Mouse (Mus musculus) MEL (cell line): ENCODE data around the gene Txnrd2. TPM values are rescaled to one million over a fixed set of nuclear protein-coding genes. Genes with fewer than 3 reads are reported as not detected.

Experiments
- DNase-seq: peaks from one replicate; pipeline ENCODE4 v3.0.0; 2011; ENCODE audit warnings: low read depth, low spot score
- H3K27ac ChIP-seq: 2 replicates; pipeline ENCODE4 v1.5.1; 2012; ENCODE audit warnings: low read depth, mild to moderate bottlenecking, control low read depth, low read length, moderate library complexity; ENCODE audit not compliant: control insufficient read depth
- H3K27me3 ChIP-seq, 2 experiments: fragments of 150-350 bp in 1 of 2; sonication (generic) in 1 of 2; 2 replicates each; pipeline ENCODE4 v1.6.1; 2012; ENCODE audit warnings: low read length in 2 of 2, mild to moderate bottlenecking in 2 of 2, improper control_type of control experiment in 1 of 2, moderate library complexity in 1 of 2; ENCODE audit not compliant: insufficient read depth in 2 of 2, control insufficient read depth in 1 of 2
- H3K36me3 ChIP-seq, 2 experiments: 2 replicates each; pipeline ENCODE4 v1.6.1; 2012 to 2014; ENCODE audit warnings: low read length in 2 of 2, improper control_type of control experiment in 1 of 2, inconsistent platforms in 1 of 2, mild to moderate bottlenecking in 1 of 2; ENCODE audit not compliant: insufficient read depth in 2 of 2, control insufficient read depth in 1 of 2
- H3K4me1 ChIP-seq, 2 experiments: fragments of 150-350 bp in 1 of 2; sonication (generic) in 1 of 2; 2 replicates each; pipeline ENCODE4 v1.6.1; 2012; ENCODE audit warnings: low read length in 2 of 2, improper control_type of control experiment in 1 of 2, mild to moderate bottlenecking in 1 of 2; ENCODE audit not compliant: insufficient read depth in 2 of 2, control insufficient read depth in 1 of 2
- H3K4me3 ChIP-seq, 2 experiments: fragments of 150-350 bp in 1 of 2; sonication (generic) in 1 of 2; 2 replicates each; pipeline ENCODE4 v1.5.1; 2012; ENCODE audit warnings: low read depth in 2 of 2, low read length in 2 of 2, mild to moderate bottlenecking in 2 of 2, moderate library complexity in 2 of 2, control low read depth in 1 of 2, improper control_type of control experiment in 1 of 2; ENCODE audit not compliant: control insufficient read depth in 1 of 2, insufficient read depth in 1 of 2
- H3K79me2 ChIP-seq: 2 replicates; pipeline ENCODE4 v1.6.1; 2012; ENCODE audit warnings: mild to moderate bottlenecking, low read length, moderate library complexity; ENCODE audit not compliant: control insufficient read depth, poor library complexity, insufficient read depth
- H3K9ac ChIP-seq: 2 replicates; pipeline ENCODE4 v1.6.1; 2012; ENCODE audit warnings: low read depth, mild to moderate bottlenecking, control low read depth, low read length, moderate library complexity; ENCODE audit not compliant: control insufficient read depth, poor library complexity, severe bottlenecking
- H3K9me3 ChIP-seq: fragments of 150-350 bp; sonication (generic); replicated peaks from 2 replicates; pipeline ENCODE4 v1.6.1; 2012; ENCODE audit warnings: mild to moderate bottlenecking, low read length, improper control_type of control experiment, moderate library complexity; ENCODE audit not compliant: insufficient read depth
- BHLHE40 ChIP-seq: IDR thresholded peaks from 2 replicates; pipeline ENCODE4 v1.6.1; 2012; ENCODE audit warnings: low read depth, mild to moderate bottlenecking, inconsistent platforms, low read length, improper control_type of control experiment, borderline replicate concordance
- CHD1 ChIP-seq: IDR thresholded peaks from 2 replicates; pipeline ENCODE4 v1.6.1; 2012; ENCODE audit warnings: low read depth, mild to moderate bottlenecking, inconsistent platforms, low read length, improper control_type of control experiment
- CHD2 ChIP-seq: IDR thresholded peaks from 2 replicates; pipeline ENCODE4 v1.6.1; 2011; ENCODE audit warnings: low read length, improper control_type of control experiment
- CTCF ChIP-seq, 3 experiments: IDR thresholded peaks in 2 of 3; conservative IDR thresholded peaks in 1 of 3; 2 replicates each; pipeline ENCODE4 v1.5.1; 2011 to 2012; ENCODE audit warnings: low read length in 3 of 3, low read depth in 2 of 3, mild to moderate bottlenecking in 2 of 3, improper control_type of control experiment in 1 of 3, inconsistent platforms in 1 of 3, mixed read lengths in 1 of 3, moderate library complexity in 1 of 3; ENCODE audit not compliant: control insufficient read depth in 1 of 3, insufficient read depth in 1 of 3, poor library complexity in 1 of 3, severe bottlenecking in 1 of 3
- E2F4 ChIP-seq: IDR thresholded peaks from 2 replicates; pipeline ENCODE4 v1.6.1; 2011; ENCODE audit warnings: low read depth, low read length, improper control_type of control experiment, borderline replicate concordance
- ELF1 ChIP-seq: IDR thresholded peaks from 2 replicates; pipeline ENCODE4 v1.6.1; 2014; ENCODE audit warnings: low read depth, mild to moderate bottlenecking, inconsistent platforms, low read length, improper control_type of control experiment, moderate library complexity
- EP300 ChIP-seq, 2 experiments: IDR thresholded peaks; 2 replicates each; pipeline ENCODE4 v1.6.1; 2011; ENCODE audit warnings: improper control_type of control experiment in 2 of 2, low read length in 2 of 2, low read depth in 1 of 2, mild to moderate bottlenecking in 1 of 2
- ETS1 ChIP-seq: IDR thresholded peaks from 2 replicates; pipeline ENCODE4 v1.6.1; 2012; ENCODE audit warnings: low read depth, mild to moderate bottlenecking, inconsistent platforms, low read length, improper control_type of control experiment, moderate library complexity
- GATA1 ChIP-seq: IDR thresholded peaks from 2 replicates; pipeline ENCODE4 v1.6.1; 2011; ENCODE audit warnings: low read depth, low read length, improper control_type of control experiment
- JUND ChIP-seq: IDR thresholded peaks from 2 replicates; pipeline ENCODE4 v1.6.1; 2011; ENCODE audit warnings: low read depth, mild to moderate bottlenecking, improper control_type of control experiment, low read length
- MXI1 ChIP-seq: IDR thresholded peaks from 2 replicates; pipeline ENCODE4 v1.6.1; 2011; ENCODE audit warnings: mild to moderate bottlenecking, low read depth, low read length, improper control_type of control experiment
- NELFE ChIP-seq: IDR thresholded peaks from 2 replicates; pipeline ENCODE4 v1.6.1; 2011; ENCODE audit warnings: low read depth, low read length, improper control_type of control experiment
- POLR2A ChIP-seq, 2 experiments: IDR thresholded peaks; 2 replicates each; pipeline ENCODE4 v1.6.1; 2011 to 2012; ENCODE audit warnings: low read length in 2 of 2, mild to moderate bottlenecking in 2 of 2, control low read depth in 1 of 2, improper control_type of control experiment in 1 of 2, low read depth in 1 of 2, moderate library complexity in 1 of 2; ENCODE audit not compliant: control insufficient read depth in 1 of 2, insufficient read depth in 1 of 2, poor library complexity in 1 of 2
- POLR2AphosphoS2 ChIP-seq: IDR thresholded peaks from 2 replicates; pipeline ENCODE4 v1.6.1; 2011; ENCODE audit warnings: low read length, improper control_type of control experiment
- RCOR1 ChIP-seq: IDR thresholded peaks from 2 replicates; pipeline ENCODE4 v1.6.1; 2012; ENCODE audit warnings: low read depth, mild to moderate bottlenecking, inconsistent platforms, low read length, improper control_type of control experiment
- SIN3A ChIP-seq: IDR thresholded peaks from 2 replicates; pipeline ENCODE4 v1.6.1; 2012; ENCODE audit warnings: low read length, improper control_type of control experiment, inconsistent platforms
- SMC3 ChIP-seq: IDR thresholded peaks from 2 replicates; pipeline ENCODE4 v1.6.1; 2011; ENCODE audit warnings: low read depth, low read length, improper control_type of control experiment
- TBP ChIP-seq: IDR thresholded peaks from 2 replicates; pipeline ENCODE4 v1.8.0; 2011; ENCODE audit warnings: low read depth, low read length, improper control_type of control experiment
- TCF12 ChIP-seq: IDR thresholded peaks from 2 replicates; pipeline ENCODE4 v1.6.1; 2014; ENCODE audit warnings: low read depth, mild to moderate bottlenecking, inconsistent platforms, low read length, improper control_type of control experiment, moderate library complexity
- UBTF ChIP-seq: IDR thresholded peaks from 2 replicates; pipeline ENCODE4 v1.6.1; 2012; ENCODE audit warnings: low read depth, mild to moderate bottlenecking, inconsistent platforms, low read length, improper control_type of control experiment, moderate library complexity, borderline replicate concordance; ENCODE audit not compliant: insufficient read depth
- USF1 ChIP-seq: IDR thresholded peaks from 2 replicates; pipeline ENCODE4 v1.6.1; 2014; ENCODE audit warnings: low read depth, mild to moderate bottlenecking, inconsistent platforms, low read length, improper control_type of control experiment, moderate library complexity
- USF2 ChIP-seq, 2 experiments: IDR thresholded peaks; 2 replicates each; pipeline ENCODE4 v1.6.1; 2011 to 2012; ENCODE audit warnings: improper control_type of control experiment in 2 of 2, low read length in 2 of 2, borderline replicate concordance in 1 of 2, inconsistent platforms in 1 of 2, low read depth in 1 of 2, mild to moderate bottlenecking in 1 of 2; ENCODE audit not compliant: insufficient read depth in 1 of 2
- ZC3H11A ChIP-seq: IDR thresholded peaks from 2 replicates; pipeline ENCODE4 v1.6.1; 2012; ENCODE audit warnings: low read depth, mild to moderate bottlenecking, inconsistent platforms, low read length, improper control_type of control experiment
- ZMIZ1 ChIP-seq: IDR thresholded peaks from 2 replicates; pipeline ENCODE4 v1.6.1; 2012; ENCODE audit warnings: low read depth, mild to moderate bottlenecking, inconsistent platforms, low read length, improper control_type of control experiment, moderate library complexity
- polyA plus RNA-seq, 2 experiments: library from polyadenylated mRNA; stranded (reverse) in 1 of 2; unstranded in 1 of 2; fragments of >175 nt in 1 of 2; fragments of >200 nt in 1 of 2; gene quantifications; 2 replicates each; pipeline versions ENCODE4 v1.2.1 to v1.2.4; 2012; ENCODE audit warnings: low replicate concordance in 2 of 2, low read depth in 1 of 2; ENCODE audit not compliant: insufficient read length in 2 of 2, insufficient read depth in 1 of 2, missing spikeins in 1 of 2
- total RNA-seq: library from RNA; depleted of rRNA; stranded (reverse); fragments of 300-350 nt; gene quantifications from 2 replicates; pipeline ENCODE4 v1.2.3, GENCODE M21; 2012

Gene Txnrd2
- total and polyA plus RNA-seq, 3 experiments = 31.2 to 46.8 TPM; not detected in 1

DNA sequence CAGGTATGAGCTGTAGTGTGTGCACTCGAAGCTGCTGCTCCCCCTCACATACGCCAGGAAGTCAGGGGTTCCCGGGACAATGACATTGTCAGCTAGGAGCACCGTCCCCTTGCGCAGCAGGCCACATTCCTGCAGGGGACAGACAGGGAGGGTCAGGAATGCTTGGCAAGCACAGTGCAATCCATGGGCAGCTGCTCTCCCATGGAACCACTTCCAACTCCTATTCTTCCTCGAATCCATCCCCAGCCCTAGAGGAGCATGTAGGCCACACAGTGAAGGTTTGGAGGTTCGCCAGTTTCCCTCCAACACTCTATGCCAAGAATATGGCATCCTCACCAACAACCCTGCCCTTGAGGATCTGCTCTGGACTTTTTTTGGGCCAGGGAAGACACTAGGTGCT, 18.3 kb upstream of the Txnrd2 start:
- Histone ChIP-seq H3K4me3 (no peak overlapping the region), H3K9me3 (no peaks in the 10 kb centered on the region), H3K4me1 (peaks cover 4 to 13% of the 10 kb centered on the region in 2 experiments), H3K36me3 (peaks cover 4 to 11% of the 10 kb centered on the region in 2 experiments), H3K27ac (no peak overlapping the region), H3K27me3 (no peaks in the 10 kb centered on the region), H3K79me2 (no peaks in the 10 kb centered on the region), H3K9ac (no peak overlapping the region)
- TF ChIP-seq SMC3 = no peak
- TF ChIP-seq TCF12 = no peak
- no peak for TF ChIP-seq RCOR1
- TF ChIP-seq GATA1 = no peak
- TF ChIP-seq MXI1 = no peak
- TF ChIP-seq POLR2AphosphoS2 = no peak
- TF ChIP-seq POLR2A (IDR thresholded peaks at IDR 0.05; ENCODE audit: control insufficient read depth in 1 of 2, insufficient read depth in 1 of 2, low read depth in 1 of 2, low read length in 2 of 2, poor library complexity in 1 of 2) = no peak
- TF ChIP-seq CHD2 = no peak
- TF ChIP-seq EP300 (IDR thresholded peaks at IDR 0.05; ENCODE audit: low read depth in 1 of 2, low read length in 2 of 2) = no peak
- TF ChIP-seq ZMIZ1 = no peak
- TF ChIP-seq USF1 = no peak
- TF ChIP-seq NELFE = no peak
- no peak for TF ChIP-seq CTCF (IDR thresholded peaks at IDR 0.05 in 2 of 3, conservative IDR thresholded peaks at IDR 0.05 in 1 of 3; ENCODE audit: control insufficient read depth in 1 of 3, insufficient read depth in 1 of 3, low read depth in 2 of 3, low read length in 3 of 3, poor library complexity in 1 of 3, severe bottlenecking in 1 of 3)
- no peak for TF ChIP-seq E2F4
- TF ChIP-seq SIN3A = no peak
- TF ChIP-seq ETS1 = no peak
- DNase-seq = no peak

DNA sequence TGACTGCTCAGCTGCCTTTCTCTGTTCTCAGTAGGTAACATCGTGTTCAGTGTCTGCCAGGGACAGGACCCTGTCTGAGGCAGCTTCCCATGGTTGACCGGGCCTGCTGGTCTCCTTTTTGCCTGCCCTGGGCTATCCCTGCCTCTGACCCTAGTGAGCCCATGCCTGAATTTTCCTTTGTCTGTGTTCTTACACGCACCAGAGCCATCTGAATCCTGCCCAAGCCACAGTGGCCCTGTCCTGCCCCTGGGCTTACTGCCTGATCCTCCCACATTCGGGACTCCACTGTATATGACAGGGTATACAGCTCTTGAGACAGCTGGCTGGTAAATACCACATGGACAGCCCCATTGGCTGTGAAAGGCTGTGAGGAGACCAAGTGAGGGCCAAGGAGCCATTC, 16.4 kb upstream of the Txnrd2 start:
- DNase-seq = no peak
- H3K9ac ChIP-seq = no peak overlapping the region
- no peaks in the 10 kb centered on the region for H3K79me2 ChIP-seq
- no peaks in the 10 kb centered on the region for H3K9me3 ChIP-seq
- H3K36me3 ChIP-seq = peaks cover 8 to 21% of the 10 kb centered on the region in 2 experiments
- H3K27me3 ChIP-seq = no peaks in the 10 kb centered on the region
- TF ChIP-seq USF2 (IDR thresholded peaks at IDR 0.05; ENCODE audit: borderline replicate concordance in 1 of 2, insufficient read depth in 1 of 2, low read depth in 1 of 2, low read length in 2 of 2) (no peak), ELF1 (no peak), EP300 (IDR thresholded peaks at IDR 0.05; ENCODE audit: low read depth in 1 of 2, low read length in 2 of 2) (no peak), BHLHE40 (no peak), E2F4 (no peak), CHD1 (no peak), UBTF (no peak), ZC3H11A (no peak), JUND (no peak), CTCF (IDR thresholded peaks at IDR 0.05 in 2 of 3, conservative IDR thresholded peaks at IDR 0.05 in 1 of 3; ENCODE audit: control insufficient read depth in 1 of 3, insufficient read depth in 1 of 3, low read depth in 2 of 3, low read length in 3 of 3, poor library complexity in 1 of 3, severe bottlenecking in 1 of 3) (no peak), TBP (no peak)
- no peak overlapping the region for H3K4me3 ChIP-seq
- peaks cover 9 to 22% of the 10 kb centered on the region in 2 experiments for H3K4me1 ChIP-seq
- H3K27ac ChIP-seq = no peak overlapping the region
